Mouse (Mus musculus): Measurements from ENCODE around the gene Scaf1.

Gene Scaf1

DNA sequence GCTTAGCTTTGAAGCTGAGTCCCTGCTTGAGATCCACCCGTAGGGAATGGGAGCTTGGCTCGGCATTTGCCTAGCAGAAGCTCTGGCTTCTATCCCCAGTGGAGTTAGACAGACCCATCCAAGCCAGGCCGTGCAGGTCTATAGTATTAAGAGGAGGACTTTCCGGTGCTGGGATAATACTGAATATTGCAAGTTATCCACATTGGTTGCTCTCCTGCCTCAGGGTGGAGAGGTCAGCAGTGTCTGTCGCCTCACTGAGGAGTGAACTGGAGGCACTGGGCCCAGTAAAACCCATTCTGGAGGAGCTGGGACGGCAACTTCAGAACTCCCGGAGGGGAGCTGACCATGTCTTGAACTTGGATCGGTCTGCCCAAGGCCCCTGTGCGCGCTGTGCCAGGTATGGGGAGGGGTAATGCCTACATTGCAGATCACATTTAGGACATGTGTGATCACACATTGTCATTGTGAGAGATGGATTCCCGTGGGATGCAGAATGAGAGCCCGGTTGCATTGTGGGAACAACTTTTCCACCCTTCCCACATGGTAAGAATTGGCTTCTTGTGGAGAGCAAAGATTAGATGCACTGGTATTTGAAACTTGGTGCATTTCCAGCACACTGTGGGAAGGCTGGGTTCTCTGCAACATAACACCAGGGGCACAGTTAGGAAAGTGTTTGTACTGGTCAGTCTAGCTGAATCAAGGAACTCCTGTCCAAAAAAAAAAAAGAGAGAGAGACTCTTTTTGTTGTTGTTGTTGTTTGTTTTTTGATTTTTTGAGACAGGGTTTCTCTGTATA is 61.9 kb downstream of the Scaf1 start:
- no peak for DNase-seq (ENCODE audit: low read depth)

DNA sequence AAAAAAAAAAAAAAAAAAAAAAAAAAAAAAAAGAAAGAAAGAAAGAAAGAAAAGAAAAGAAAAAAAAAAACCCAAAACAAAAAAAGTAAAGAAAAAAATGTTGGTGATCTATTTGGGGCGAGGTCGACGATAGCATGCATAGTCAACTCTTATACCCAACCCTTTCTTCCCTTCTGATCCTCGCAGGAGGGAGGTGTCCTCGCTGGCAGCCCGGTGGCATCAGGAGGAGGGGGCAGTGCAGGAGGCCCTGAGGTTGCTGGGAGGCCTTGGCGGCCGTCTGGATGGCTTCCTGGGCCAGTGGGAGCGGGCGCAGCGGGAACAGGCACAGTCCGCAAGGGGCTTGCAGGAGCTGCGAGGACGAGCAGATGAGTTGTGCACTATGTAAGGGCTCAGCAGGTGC is 62.6 kb downstream of the Scaf1 start:
- no peak for DNase-seq (ENCODE audit: low read depth)

Data from c-Kit-positive CD71-positive TER-119-negative erythroid progenitor cells, embryonic 14.5 days (primary cell).